Mouse (Mus musculus): ENCODE data around the gene Rars2. TPM values are rescaled to one million over a fixed set of nuclear protein-coding genes. Genes with fewer than 3 reads are reported as not detected.

Rars2 gene
- total and polyA plus RNA-seq, 3 experiments = 47.7 to 60.3 TPM; not detected in 1

DNA sequence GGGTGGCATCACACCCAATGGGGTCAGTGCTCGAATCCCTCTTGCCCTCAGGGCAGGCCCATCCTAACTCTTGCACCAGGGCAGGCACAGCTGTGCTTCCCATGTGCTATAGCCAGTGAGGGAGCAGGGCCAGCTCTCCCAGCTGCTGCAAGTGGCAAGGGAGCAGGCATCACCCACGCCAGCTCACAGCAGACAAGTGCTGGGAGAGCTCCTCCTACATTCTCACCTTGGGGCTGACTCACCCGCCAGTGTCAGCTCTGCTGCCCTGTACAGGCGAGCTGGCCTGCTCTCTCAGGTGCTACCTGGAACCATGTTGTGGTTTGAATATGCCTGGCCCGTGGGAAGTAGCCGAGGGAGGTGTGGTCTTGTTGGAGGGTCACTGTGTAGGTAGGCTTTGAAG, 47.2 kb downstream of the Rars2 start:
- Histone ChIP-seq H3K27me3 (ENCODE audit: control insufficient read depth in 1 of 2, insufficient read depth in 2 of 2, low read length in 2 of 2) (no peaks in the 10 kb centered on the region), H3K27ac (ENCODE audit: control insufficient read depth, low read depth, low read length) (no peak overlapping the region), H3K9ac (ENCODE audit: control insufficient read depth, low read depth, low read length, poor library complexity, severe bottlenecking) (no peak overlapping the region), H3K9me3 (replicated peaks; ENCODE audit: insufficient read depth, low read length) (no peaks in the 10 kb centered on the region), H3K36me3 (ENCODE audit: control insufficient read depth in 1 of 2, insufficient read depth in 2 of 2, low read length in 2 of 2) (peaks cover 0 to 14% of the 10 kb centered on the region in 2 experiments; a peak in 2 of 4 replicates), H3K4me3 (ENCODE audit: control insufficient read depth in 1 of 2, insufficient read depth in 1 of 2, low read depth in 2 of 2, low read length in 2 of 2) (no peak overlapping the region), H3K79me2 (ENCODE audit: control insufficient read depth, insufficient read depth, low read length, poor library complexity) (no peaks in the 10 kb centered on the region), H3K4me1 (ENCODE audit: control insufficient read depth in 1 of 2, insufficient read depth in 2 of 2, low read length in 2 of 2) (no peaks in the 10 kb centered on the region)
- DNase-seq (ENCODE audit: low read depth, low spot score) = no peak
- TF ChIP-seq MXI1 (IDR thresholded peaks at IDR 0.05; ENCODE audit: low read depth, low read length) = no peak
- TF ChIP-seq RAD21 (IDR thresholded peaks at IDR 0.05; ENCODE audit: low read depth, low read length) = no peak
- TF ChIP-seq CTCF (IDR thresholded peaks at IDR 0.05 in 2 of 3, conservative IDR thresholded peaks at IDR 0.05 in 1 of 3; ENCODE audit: control insufficient read depth in 1 of 3, insufficient read depth in 1 of 3, low read depth in 2 of 3, low read length in 3 of 3, poor library complexity in 1 of 3, severe bottlenecking in 1 of 3) = no peak
- no peak for TF ChIP-seq GATA1 (IDR thresholded peaks at IDR 0.05; ENCODE audit: low read depth, low read length)
- TF ChIP-seq SIN3A (IDR thresholded peaks at IDR 0.05; ENCODE audit: low read length) = no peak
- no peak for TF ChIP-seq ETS1 (IDR thresholded peaks at IDR 0.05; ENCODE audit: low read depth, low read length)
- TF ChIP-seq BHLHE40 (IDR thresholded peaks at IDR 0.05; ENCODE audit: borderline replicate concordance, low read depth, low read length) = no peak
- TF ChIP-seq USF2 (IDR thresholded peaks at IDR 0.05; ENCODE audit: borderline replicate concordance in 1 of 2, insufficient read depth in 1 of 2, low read depth in 1 of 2, low read length in 2 of 2) = no peak
- TF ChIP-seq TCF12 (IDR thresholded peaks at IDR 0.05; ENCODE audit: low read depth, low read length) = no peak
- TF ChIP-seq HCFC1 (IDR thresholded peaks at IDR 0.05; ENCODE audit: low read depth, low read length) = no peak
- no peak for TF ChIP-seq MAX (IDR thresholded peaks at IDR 0.05; ENCODE audit: low read length)

DNA sequence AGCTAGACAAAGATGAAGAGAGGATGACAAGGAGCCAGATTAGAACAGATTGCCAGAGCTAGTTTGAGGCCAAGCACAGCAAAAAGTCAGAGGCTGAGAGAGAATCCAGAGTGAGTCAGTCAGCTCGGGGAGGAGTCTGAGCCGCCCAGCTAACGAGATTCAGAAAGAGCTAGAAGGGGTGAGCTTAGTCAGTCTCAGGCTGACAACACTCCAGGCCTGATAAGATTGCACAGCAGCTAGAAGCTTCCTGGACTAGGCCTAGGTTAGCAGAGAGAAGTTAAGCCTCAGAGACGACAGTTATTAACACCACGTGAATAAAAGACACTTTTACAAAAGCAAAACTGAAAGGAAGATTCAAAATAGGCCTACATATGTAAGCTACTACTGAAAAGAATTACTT, 53.2 kb downstream of the Rars2 start:
- no peaks in the 10 kb centered on the region for H3K27me3 ChIP-seq (ENCODE audit: control insufficient read depth in 1 of 2, insufficient read depth in 2 of 2, low read length in 2 of 2)
- no peak for TF ChIP-seq ELF1 (IDR thresholded peaks at IDR 0.05; ENCODE audit: low read depth, low read length)
- peak in 1 of 2 experiments; percentile 41; a peak in 1 of 4 replicates for TF ChIP-seq POLR2A (IDR thresholded peaks at IDR 0.05; ENCODE audit: control insufficient read depth in 1 of 2, insufficient read depth in 1 of 2, low read depth in 1 of 2, low read length in 2 of 2, poor library complexity in 1 of 2)
- no peak for TF ChIP-seq POLR2AphosphoS2 (IDR thresholded peaks at IDR 0.05; ENCODE audit: low read length)
- TF ChIP-seq MYB (IDR thresholded peaks at IDR 0.05; ENCODE audit: low read depth, low read length) = peak; percentile 30; the same call in 1 of the 2 replicates
- no peak for TF ChIP-seq E2F4 (IDR thresholded peaks at IDR 0.05; ENCODE audit: borderline replicate concordance, low read depth, low read length)
- TF ChIP-seq GATA1 (IDR thresholded peaks at IDR 0.05; ENCODE audit: low read depth, low read length) = peak; percentile 62
- TF ChIP-seq MYC (IDR thresholded peaks at IDR 0.05; ENCODE audit: low read depth, low read length) = peak; percentile 25; the same call in 1 of the 2 replicates
- no peak for TF ChIP-seq HCFC1 (IDR thresholded peaks at IDR 0.05; ENCODE audit: low read depth, low read length)
- TF ChIP-seq ETS1 (IDR thresholded peaks at IDR 0.05; ENCODE audit: low read depth, low read length) = peak; percentile 12; the same call in 1 of the 2 replicates
- peak; percentile 23; the same call in 1 of the 2 replicates for TF ChIP-seq MXI1 (IDR thresholded peaks at IDR 0.05; ENCODE audit: low read depth, low read length)
- TF ChIP-seq POLR2AphosphoS5 (IDR thresholded peaks at IDR 0.05; ENCODE audit: borderline replicate concordance, low read depth, low read length) = no peak
- TF ChIP-seq TBP (IDR thresholded peaks at IDR 0.05; ENCODE audit: low read depth, low read length) = 0 out of 2 replicates have a peak, but pooled peaks have one; percentile 43
- no peak overlapping the region; the same call in 1 of the 2 replicates for H3K9ac ChIP-seq (ENCODE audit: control insufficient read depth, low read depth, low read length, poor library complexity, severe bottlenecking)
- no peak overlapping the region for H3K4me3 ChIP-seq (ENCODE audit: control insufficient read depth in 1 of 2, insufficient read depth in 1 of 2, low read depth in 2 of 2, low read length in 2 of 2)
- no peaks in the 10 kb centered on the region for H3K4me1 ChIP-seq (ENCODE audit: control insufficient read depth in 1 of 2, insufficient read depth in 2 of 2, low read length in 2 of 2)
- H3K27ac ChIP-seq (ENCODE audit: control insufficient read depth, low read depth, low read length) = no peak overlapping the region; the same call in 1 of the 2 replicates
- DNase-seq (ENCODE audit: low read depth, low spot score) = peak; percentile 78
- peaks cover 4 to 10% of the 10 kb centered on the region in 2 experiments; a peak in 3 of 4 replicates for H3K36me3 ChIP-seq (ENCODE audit: control insufficient read depth in 1 of 2, insufficient read depth in 2 of 2, low read length in 2 of 2)
- H3K79me2 ChIP-seq (ENCODE audit: control insufficient read depth, insufficient read depth, low read length, poor library complexity) = no peaks in the 10 kb centered on the region
- H3K9me3 ChIP-seq (replicated peaks; ENCODE audit: insufficient read depth, low read length) = no peaks in the 10 kb centered on the region

All from MEL (cell line).